Mouse (Mus musculus): ENCODE data around the gene Phf24. TPM values are rescaled to one million over a fixed set of nuclear protein-coding genes. Genes with fewer than 3 reads are reported as not detected.
A peak's percentile ranks its signal among the peaks of the same experiment; 100 is the strongest.

Phf24 gene
- polyA plus RNA-seq, 1 experiment from 2014 or later: 33.6 TPM

DNA sequence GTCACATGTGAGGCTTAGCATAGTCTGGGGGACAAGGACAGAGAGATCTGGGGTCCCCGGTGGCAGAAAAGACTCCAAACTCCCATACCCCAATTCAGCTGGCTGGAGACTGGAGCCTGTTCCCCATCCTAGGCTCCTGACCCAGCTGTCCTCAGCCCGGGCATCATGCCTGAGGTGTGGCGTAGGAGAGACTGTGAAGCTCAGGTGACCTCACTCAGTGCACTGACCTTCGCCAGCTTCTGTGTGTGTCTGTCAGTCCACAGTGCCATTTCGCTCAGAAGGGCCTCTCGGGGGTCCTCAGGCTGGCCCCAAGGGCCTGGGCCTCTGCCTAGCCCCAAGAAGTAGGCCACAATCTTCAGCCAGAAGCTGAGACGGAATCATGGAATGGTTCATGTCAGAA, 36.1 kb downstream of the Phf24 start:
- peaks cover 17% of the 10 kb centered on the region for H3K36me3 ChIP-seq (ENCODE audit: control insufficient read depth, insufficient read depth)
- H3K4me1 ChIP-seq (replicated peaks; ENCODE audit: control insufficient read depth, insufficient read depth, low read length): peaks cover 66% of the 10 kb centered on the region
- H3K27me3 ChIP-seq (replicated peaks; ENCODE audit: control insufficient read depth, insufficient read depth, low read length): no peaks in the 10 kb centered on the region
- H3K4me2 ChIP-seq (ENCODE audit: low read length): peak overlapping the region; percentile 89
- H3K4me3 ChIP-seq (replicated peaks; ENCODE audit: low read length): peak overlapping the region; percentile 89
- H3K9ac ChIP-seq (replicated peaks; ENCODE audit: low read depth, low read length): peak overlapping the region; percentile 99
- 83% methylated on average over 7 of the region's 7 CpGs for WGBS
- no peaks in the 10 kb centered on the region for H3K9me3 ChIP-seq (ENCODE audit: control insufficient read depth, low read length)
- peak overlapping the region; percentile 25; the same call in 1 of the 2 replicates for H3K27ac ChIP-seq (ENCODE audit: low read length)
- ATAC-seq: no peak

DNA sequence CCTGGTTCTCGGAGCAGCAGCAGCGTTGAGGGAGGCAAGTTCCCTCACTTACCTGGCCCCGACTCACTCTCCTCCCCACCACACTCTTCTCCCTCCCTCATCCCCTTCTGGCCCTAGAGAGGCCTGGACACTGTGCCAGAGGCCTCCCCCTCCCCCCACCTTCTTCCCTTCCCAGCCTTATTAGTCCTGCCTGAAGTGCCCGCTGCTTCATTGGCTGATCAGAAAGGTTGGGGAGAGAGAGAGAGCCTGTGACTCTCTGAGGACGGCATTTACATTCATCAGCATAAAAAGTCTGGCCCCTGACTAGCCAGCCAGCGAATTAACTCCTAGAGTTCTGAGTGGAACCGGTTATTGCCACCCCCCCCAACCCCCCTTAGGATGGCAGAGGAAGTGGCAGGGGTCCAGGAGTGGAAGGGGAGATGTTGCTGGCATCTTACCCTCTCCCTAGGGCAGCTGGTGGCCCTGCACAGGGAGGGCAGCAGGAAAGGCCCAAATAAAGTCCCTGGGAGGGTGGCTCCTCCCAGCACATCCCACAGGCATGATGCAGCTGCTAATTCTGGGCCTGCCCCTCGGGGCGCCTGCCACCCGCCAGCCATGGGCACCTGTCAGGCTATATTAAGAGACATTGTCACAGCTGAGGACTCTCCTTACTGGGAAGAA, 37.1 kb downstream of the Phf24 start:
- peak overlapping the region; percentile 99 for H3K9ac ChIP-seq (replicated peaks; ENCODE audit: low read depth, low read length)
- peak overlapping the region; percentile 86 for H3K27ac ChIP-seq (ENCODE audit: low read length)
- 1% methylated on average over 9 of the region's 10 CpGs for WGBS
- peak overlapping the region; percentile 89 for H3K4me3 ChIP-seq (replicated peaks; ENCODE audit: low read length)
- no peaks in the 10 kb centered on the region for H3K9me3 ChIP-seq (ENCODE audit: control insufficient read depth, low read length)
- peaks cover 23% of the 10 kb centered on the region for H3K36me3 ChIP-seq (ENCODE audit: control insufficient read depth, insufficient read depth)
- no peaks in the 10 kb centered on the region for H3K27me3 ChIP-seq (replicated peaks; ENCODE audit: control insufficient read depth, insufficient read depth, low read length)
- H3K4me1 ChIP-seq (replicated peaks; ENCODE audit: control insufficient read depth, insufficient read depth, low read length): peaks cover 57% of the 10 kb centered on the region
- ATAC-seq: no peak
- peak overlapping the region; percentile 89 for H3K4me2 ChIP-seq (ENCODE audit: low read length)

- Histone ChIP-seq H3K36me3 (ENCODE audit: control insufficient read depth, insufficient read depth) (peaks cover 23% of the 10 kb centered on the region), H3K4me3 (replicated peaks; ENCODE audit: low read length) (peak overlapping the region; percentile 89), H3K9me3 (ENCODE audit: control insufficient read depth, low read length) (no peaks in the 10 kb centered on the region), H3K4me2 (ENCODE audit: low read length) (peak overlapping the region; percentile 89), H3K4me1 (replicated peaks; ENCODE audit: control insufficient read depth, insufficient read depth, low read length) (peaks cover 49% of the 10 kb centered on the region), H3K9ac (replicated peaks; ENCODE audit: low read depth, low read length) (peak overlapping the region; percentile 39; the same call in 1 of the 2 replicates), H3K27me3 (replicated peaks; ENCODE audit: control insufficient read depth, insufficient read depth, low read length) (no peaks in the 10 kb centered on the region), H3K27ac (ENCODE audit: low read length) (peak overlapping the region; percentile 86)
- WGBS: 6% methylated on average over 10 of the region's 10 CpGs
- no peak for ATAC-seq
These were observed 37.8 kb downstream of the Phf24 start for GRCm38 (mm10) chr4:42954297-42954696.

DNA sequence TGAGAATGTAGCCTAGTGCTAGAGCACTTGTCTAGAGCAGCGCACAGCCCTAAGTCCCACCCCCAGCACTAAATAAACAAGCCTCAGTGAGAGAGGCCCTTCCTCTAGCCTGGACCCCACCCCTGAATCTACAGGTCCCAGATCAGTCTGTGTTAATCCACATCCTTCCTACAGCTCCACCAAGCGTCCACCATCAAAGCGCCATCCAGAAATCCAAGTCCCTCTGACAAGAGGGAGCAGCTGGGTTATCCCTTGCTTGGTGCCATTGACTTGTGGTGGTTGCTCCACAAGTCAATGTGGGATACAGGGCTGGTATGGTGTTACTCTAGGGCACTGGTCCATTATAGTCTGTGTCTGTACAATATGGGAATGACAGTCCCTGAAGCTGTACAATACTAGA, 38.7 kb downstream of the Phf24 start:
- Histone ChIP-seq H3K9me3 (ENCODE audit: control insufficient read depth, low read length) (no peaks in the 10 kb centered on the region), H3K27ac (ENCODE audit: low read length) (no peak overlapping the region), H3K4me2 (ENCODE audit: low read length) (no peak overlapping the region), H3K4me3 (replicated peaks; ENCODE audit: low read length) (no peak overlapping the region), H3K9ac (replicated peaks; ENCODE audit: low read depth, low read length) (no peak overlapping the region), H3K27me3 (replicated peaks; ENCODE audit: control insufficient read depth, insufficient read depth, low read length) (no peaks in the 10 kb centered on the region), H3K4me1 (replicated peaks; ENCODE audit: control insufficient read depth, insufficient read depth, low read length) (peaks cover 49% of the 10 kb centered on the region), H3K36me3 (ENCODE audit: control insufficient read depth, insufficient read depth) (peaks cover 23% of the 10 kb centered on the region)
- WGBS: 96% methylated on average over 3 of the region's 3 CpGs
- no peak for ATAC-seq

DNA sequence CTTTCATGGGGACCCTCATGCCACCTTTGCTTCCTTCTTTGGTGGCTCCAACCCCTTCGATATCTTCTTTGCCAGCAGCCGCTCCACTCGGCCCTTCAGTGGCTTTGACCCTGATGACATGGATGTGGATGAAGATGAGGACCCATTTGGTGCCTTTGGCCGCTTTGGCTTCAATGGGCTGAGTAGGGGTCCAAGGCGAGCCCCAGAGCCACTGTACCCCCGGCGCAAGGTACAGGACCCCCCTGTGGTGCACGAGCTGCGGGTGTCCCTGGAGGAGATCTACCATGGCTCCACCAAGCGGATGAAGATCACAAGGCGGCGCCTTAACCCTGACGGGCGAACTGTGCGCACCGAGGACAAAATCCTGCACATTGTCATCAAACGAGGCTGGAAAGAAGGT, 40.1 kb downstream of the Phf24 start:
- ATAC-seq: no peak
- H3K4me2 ChIP-seq (ENCODE audit: low read length): no peak overlapping the region
- H3K27me3 ChIP-seq (replicated peaks; ENCODE audit: control insufficient read depth, insufficient read depth, low read length): no peaks in the 10 kb centered on the region
- H3K4me1 ChIP-seq (replicated peaks; ENCODE audit: control insufficient read depth, insufficient read depth, low read length): peaks cover 36% of the 10 kb centered on the region
- no peak overlapping the region for H3K27ac ChIP-seq (ENCODE audit: low read length)
- 93% methylated on average over 17 of the region's 17 CpGs for WGBS
- no peaks in the 10 kb centered on the region for H3K9me3 ChIP-seq (ENCODE audit: control insufficient read depth, low read length)
- no peak overlapping the region for H3K9ac ChIP-seq (replicated peaks; ENCODE audit: low read depth, low read length)
- H3K36me3 ChIP-seq (ENCODE audit: control insufficient read depth, insufficient read depth): peaks cover 23% of the 10 kb centered on the region
- no peak overlapping the region for H3K4me3 ChIP-seq (replicated peaks; ENCODE audit: low read length)

DNA sequence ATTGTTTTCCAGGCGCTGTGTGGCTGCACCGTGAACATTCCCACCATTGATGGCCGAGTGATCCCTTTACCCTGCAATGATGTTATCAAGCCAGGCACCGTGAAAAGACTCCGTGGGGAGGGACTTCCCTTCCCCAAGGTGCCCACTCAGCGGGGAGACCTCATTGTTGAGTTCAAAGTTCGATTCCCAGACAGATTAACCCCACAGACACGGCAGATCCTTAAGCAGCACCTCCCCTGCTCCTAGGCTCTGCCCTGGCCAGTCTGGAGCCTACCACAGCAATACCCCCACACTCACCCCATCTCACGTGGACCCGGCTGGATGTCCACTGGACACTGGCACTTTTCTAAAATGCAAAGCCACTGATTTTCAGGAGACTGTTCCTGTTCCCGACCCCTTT, 40.8 kb downstream of the Phf24 start:
- Histone ChIP-seq H3K4me1 (replicated peaks; ENCODE audit: control insufficient read depth, insufficient read depth, low read length) (peaks cover 28% of the 10 kb centered on the region), H3K9me3 (ENCODE audit: control insufficient read depth, low read length) (no peaks in the 10 kb centered on the region), H3K27ac (ENCODE audit: low read length) (no peak overlapping the region), H3K27me3 (replicated peaks; ENCODE audit: control insufficient read depth, insufficient read depth, low read length) (no peaks in the 10 kb centered on the region), H3K4me2 (ENCODE audit: low read length) (no peak overlapping the region), H3K36me3 (ENCODE audit: control insufficient read depth, insufficient read depth) (peaks cover 23% of the 10 kb centered on the region), H3K4me3 (replicated peaks; ENCODE audit: low read length) (no peak overlapping the region), H3K9ac (replicated peaks; ENCODE audit: low read depth, low read length) (no peak overlapping the region)
- WGBS: 73% methylated on average over 11 of the region's 11 CpGs
- no peak for ATAC-seq

DNA sequence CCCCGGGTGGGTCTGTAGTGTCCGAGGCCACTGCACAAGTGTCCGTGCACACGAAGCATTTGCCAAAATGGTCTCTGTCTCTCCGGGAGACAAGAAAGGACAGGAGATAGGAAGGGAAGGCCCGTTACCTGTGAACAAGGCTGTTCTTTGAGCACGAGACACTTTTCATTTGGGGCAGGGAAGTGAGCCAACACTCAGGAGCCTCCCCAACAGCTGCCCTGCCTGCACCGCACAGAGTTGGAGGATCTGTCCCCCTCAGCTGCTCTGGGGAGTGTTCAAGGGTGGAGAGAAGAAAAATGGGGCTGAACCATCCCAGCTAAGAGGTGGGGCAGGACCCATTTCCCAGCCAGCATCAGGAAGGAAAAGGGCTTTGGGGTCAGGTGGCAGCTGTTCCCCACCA, 41.5 kb downstream of the Phf24 start:
- Histone ChIP-seq H3K9me3 (ENCODE audit: control insufficient read depth, low read length) (no peaks in the 10 kb centered on the region), H3K9ac (replicated peaks; ENCODE audit: low read depth, low read length) (no peak overlapping the region), H3K4me1 (replicated peaks; ENCODE audit: control insufficient read depth, insufficient read depth, low read length) (peaks cover 22% of the 10 kb centered on the region), H3K36me3 (ENCODE audit: control insufficient read depth, insufficient read depth) (peaks cover 23% of the 10 kb centered on the region), H3K4me3 (replicated peaks; ENCODE audit: low read length) (no peak overlapping the region), H3K27me3 (replicated peaks; ENCODE audit: control insufficient read depth, insufficient read depth, low read length) (no peaks in the 10 kb centered on the region), H3K4me2 (ENCODE audit: low read length) (no peak overlapping the region), H3K27ac (ENCODE audit: low read length) (no peak overlapping the region)
- 87% methylated on average over 8 of the region's 8 CpGs for WGBS
- ATAC-seq: no peak

- peaks cover 23% of the 10 kb centered on the region for H3K36me3 ChIP-seq (ENCODE audit: control insufficient read depth, insufficient read depth)
- no peak overlapping the region for H3K4me3 ChIP-seq (replicated peaks; ENCODE audit: low read length)
- H3K4me2 ChIP-seq (ENCODE audit: low read length): no peak overlapping the region
- ATAC-seq: no peak
- peaks cover 12% of the 10 kb centered on the region for H3K4me1 ChIP-seq (replicated peaks; ENCODE audit: control insufficient read depth, insufficient read depth, low read length)
- no peak overlapping the region for H3K9ac ChIP-seq (replicated peaks; ENCODE audit: low read depth, low read length)
- H3K27me3 ChIP-seq (replicated peaks; ENCODE audit: control insufficient read depth, insufficient read depth, low read length): no peaks in the 10 kb centered on the region
- 67% methylated on average over 8 of the region's 8 CpGs for WGBS
- no peaks in the 10 kb centered on the region for H3K9me3 ChIP-seq (ENCODE audit: control insufficient read depth, low read length)
- no peak overlapping the region for H3K27ac ChIP-seq (ENCODE audit: low read length)
These were observed 42.5 kb downstream of the Phf24 start for GRCm38 (mm10) chr4:42958942-42959341.

DNA sequence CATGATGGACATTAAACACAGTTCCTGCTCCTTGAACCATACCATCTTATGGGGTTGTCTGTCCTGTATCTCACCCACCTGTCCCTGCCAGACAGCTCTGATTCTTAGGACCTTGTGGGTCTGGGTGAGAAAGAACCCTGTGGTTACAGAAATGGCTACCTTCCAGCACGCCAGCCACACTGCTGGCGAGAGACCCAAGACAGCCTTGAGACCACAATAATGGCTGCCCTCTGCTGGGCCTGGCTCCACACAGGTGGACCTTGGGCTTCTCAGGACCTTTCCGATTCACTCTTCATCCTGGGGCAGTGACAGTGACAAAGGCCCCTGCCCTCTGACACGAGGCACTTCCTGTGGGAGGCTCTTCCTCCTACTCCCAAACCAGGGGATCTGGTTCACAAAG, 42.9 kb downstream of the Phf24 start:
- Histone ChIP-seq H3K4me1 (replicated peaks; ENCODE audit: control insufficient read depth, insufficient read depth, low read length) (peaks cover 8% of the 10 kb centered on the region), H3K9me3 (ENCODE audit: control insufficient read depth, low read length) (no peaks in the 10 kb centered on the region), H3K9ac (replicated peaks; ENCODE audit: low read depth, low read length) (no peak overlapping the region), H3K36me3 (ENCODE audit: control insufficient read depth, insufficient read depth) (peaks cover 23% of the 10 kb centered on the region), H3K27me3 (replicated peaks; ENCODE audit: control insufficient read depth, insufficient read depth, low read length) (no peaks in the 10 kb centered on the region), H3K4me2 (ENCODE audit: low read length) (no peak overlapping the region), H3K27ac (ENCODE audit: low read length) (no peak overlapping the region), H3K4me3 (replicated peaks; ENCODE audit: low read length) (no peak overlapping the region)
- WGBS: 73% methylated on average over 4 of the region's 4 CpGs
- ATAC-seq: no peak

DNA sequence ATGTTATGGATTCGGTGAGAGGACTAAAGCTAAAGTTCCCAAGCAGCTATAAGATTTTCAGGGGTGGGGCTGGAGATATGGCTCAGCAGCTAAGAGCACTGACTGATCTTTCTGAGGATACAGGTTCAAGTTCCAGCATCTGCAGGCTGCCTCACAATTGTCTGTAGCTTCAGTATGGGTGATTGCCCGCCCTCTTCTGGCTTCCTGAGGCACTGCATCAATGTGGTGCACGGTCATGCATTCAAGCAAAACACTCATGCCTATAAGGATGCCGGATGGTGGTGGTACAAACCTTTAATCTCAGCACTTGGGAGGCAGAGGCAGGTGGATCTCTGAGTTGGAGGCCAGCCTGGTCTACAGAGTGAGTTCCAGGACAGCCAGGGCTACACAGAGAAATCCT, 45.1 kb downstream of the Phf24 start:
- H3K9ac ChIP-seq (replicated peaks; ENCODE audit: low read depth, low read length): no peak overlapping the region
- H3K4me1 ChIP-seq (replicated peaks; ENCODE audit: control insufficient read depth, insufficient read depth, low read length): peaks cover 6% of the 10 kb centered on the region; the same call in 1 of the 2 replicates
- no peak overlapping the region for H3K4me3 ChIP-seq (replicated peaks; ENCODE audit: low read length)
- H3K9me3 ChIP-seq (ENCODE audit: control insufficient read depth, low read length): no peaks in the 10 kb centered on the region
- H3K36me3 ChIP-seq (ENCODE audit: control insufficient read depth, insufficient read depth): peaks cover 14% of the 10 kb centered on the region
- 30% methylated on average over 4 of the region's 4 CpGs for WGBS
- no peaks in the 10 kb centered on the region for H3K27me3 ChIP-seq (replicated peaks; ENCODE audit: control insufficient read depth, insufficient read depth, low read length)
- no peak overlapping the region for H3K27ac ChIP-seq (ENCODE audit: low read length)
- H3K4me2 ChIP-seq (ENCODE audit: low read length): no peak overlapping the region
- ATAC-seq: 0 out of 2 replicates have a peak, but pooled peaks have one; percentile 21

Measured in forebrain, embryonic 16.5 days (tissue).